Mouse (Mus musculus) ES-E14 (cell line): ENCODE results near the gene Gm10197.

ENCODE experiments used
- ZC3H11A ChIP-seq: IDR thresholded peaks from 2 replicates; pipeline ENCODE4 v1.6.1; 2012; ENCODE audit warnings: low read depth, mild to moderate bottlenecking, inconsistent platforms, low read length, borderline replicate concordance
- ZNF384 ChIP-seq: IDR thresholded peaks from 2 replicates; pipeline ENCODE4 v1.6.1; 2012; ENCODE audit warnings: low read depth, low read length, inconsistent platforms

- no peak for TF ChIP-seq ZC3H11A
- no peak for TF ChIP-seq ZNF384
Observed at GRCm38 (mm10) chr19:53399213-53399612, 27.6 kb upstream of the Gm10197 start.
